Mouse (Mus musculus): Measurements from ENCODE around the gene Myo16.

Gene Myo16

GRCm38 (mm10) chr8:10153611-10154438, at the start of gene Myo16:
Myo16 (plus strand) TSS chr8:10153911.
- DNase-seq: peak in 1 of 2 experiments; percentile 11

DNA sequence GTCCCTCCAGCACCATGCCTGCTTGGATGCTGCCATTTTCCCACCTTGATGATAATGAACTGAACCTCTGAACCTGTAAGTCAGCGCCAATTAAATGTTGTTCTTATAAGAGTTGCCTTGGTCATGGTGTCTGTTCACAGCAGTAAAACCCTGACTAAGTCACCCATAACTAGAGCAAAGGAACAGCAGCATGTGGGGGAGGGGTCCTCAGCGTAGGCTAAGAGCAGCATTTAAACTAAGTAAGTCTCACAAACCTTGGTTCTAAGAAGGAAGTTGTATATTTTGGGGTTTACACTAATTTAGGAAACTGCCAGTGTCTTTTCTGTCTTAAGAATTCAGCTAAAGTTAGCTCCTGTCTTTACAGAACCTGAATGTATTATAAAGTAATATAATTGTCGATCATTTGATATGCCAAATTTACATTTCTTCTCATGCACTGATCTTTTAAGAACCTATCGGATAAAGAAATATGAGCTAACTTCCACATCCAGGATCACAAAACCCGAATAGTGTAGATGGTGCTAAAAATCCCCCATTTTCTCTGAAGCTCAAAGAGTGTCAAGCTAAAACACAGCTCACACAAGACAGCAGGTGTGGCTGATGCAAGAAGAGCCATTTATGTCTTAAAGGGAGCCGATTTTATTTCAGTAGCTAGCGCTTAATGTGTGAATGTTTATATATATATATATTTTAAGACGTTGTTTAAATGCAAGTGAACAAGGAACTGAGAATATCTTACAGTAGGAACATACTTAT, 45.0 kb upstream of the Myo16 start:
- DNase-seq: no peak

- DNase-seq: peak in 1 of 2 experiments; percentile 7
Measured at GRCm38 (mm10) chr8:10122749-10123148, 31.0 kb upstream of the Myo16 start.

DNA sequence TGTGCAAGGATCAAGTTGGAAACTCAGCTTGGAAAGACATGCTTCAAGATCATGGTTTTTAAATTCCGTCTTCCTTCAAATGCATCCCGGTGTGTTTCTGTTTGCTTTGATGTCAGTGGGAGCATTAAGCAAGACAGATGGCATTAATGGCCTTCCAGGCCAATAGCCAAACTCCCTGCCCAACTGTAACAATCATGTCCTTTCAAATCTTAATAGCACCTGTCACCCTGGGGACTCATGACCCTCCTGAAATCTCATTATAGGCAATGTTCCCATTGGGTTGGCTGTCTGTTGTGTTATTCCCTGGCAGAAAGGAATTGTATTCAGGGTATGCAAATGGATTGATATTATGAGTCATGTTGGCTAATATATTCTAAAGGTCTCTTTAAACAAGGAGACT, 30.3 kb upstream of the Myo16 start:
- DNase-seq: peak; percentile 32 to 40

GRCm38 (mm10) chr8:10125684-10126083, 28.0 kb upstream of the Myo16 start:
- peak; percentile 24 to 33 for DNase-seq

DNA sequence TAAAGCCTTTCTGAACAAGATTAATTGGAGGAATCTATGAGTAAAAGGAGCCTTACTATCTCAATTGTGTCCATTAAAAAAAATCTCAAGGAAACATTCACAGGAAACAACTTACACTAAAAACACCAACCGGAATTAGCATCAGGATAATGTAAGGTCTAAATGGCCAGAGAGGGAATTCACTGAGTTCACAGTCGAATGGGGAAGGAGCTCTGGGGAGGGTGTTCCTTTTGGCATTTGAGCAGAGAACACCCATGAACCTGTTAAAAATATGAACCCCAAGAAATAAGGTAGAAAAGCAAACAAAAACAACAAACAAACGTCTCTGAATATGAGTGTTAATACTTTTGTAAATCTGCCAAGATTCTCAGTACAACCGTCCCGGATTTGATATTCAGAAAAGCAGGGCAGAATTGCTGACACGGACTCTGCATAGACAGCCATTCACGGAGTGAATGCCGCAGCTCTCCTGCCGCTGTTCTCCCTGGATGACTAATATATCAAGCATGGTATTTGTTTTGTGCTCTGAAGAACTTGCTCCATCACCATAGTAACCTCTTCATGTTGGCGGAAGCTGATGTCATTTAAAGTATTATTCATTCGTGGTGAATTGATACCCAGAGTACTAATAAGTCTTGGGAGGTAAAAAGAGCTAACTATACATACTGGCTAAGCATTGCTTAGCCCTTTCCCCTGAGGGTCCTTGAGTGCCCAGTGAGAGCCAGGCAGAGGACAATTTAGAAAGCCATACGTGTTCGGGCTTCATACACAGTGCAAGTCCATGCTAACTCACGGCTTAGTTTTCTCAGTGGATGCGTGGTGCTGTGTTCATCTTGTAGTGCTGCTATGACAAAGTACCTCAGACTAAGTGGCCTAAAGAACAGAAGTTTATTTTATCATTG, 22.9 kb upstream of the Myo16 start:
- DNase-seq: no peak

GRCm38 (mm10) chr8:10139536-10139935, 14.2 kb upstream of the Myo16 start:
- DNase-seq: no peak

GRCm38 (mm10) chr8:10143961-10144360, 9.8 kb upstream of the Myo16 start:
- DNase-seq: no peak

- DNase-seq: no peak
Measured at GRCm38 (mm10) chr8:10151692-10152247, 1.9 kb upstream of the Myo16 start.

GRCm38 (mm10) chr8:10154439-10154745, 681 bp downstream of the Myo16 start:
- no peak for DNase-seq

GRCm38 (mm10) chr8:10155075-10155474, 1.4 kb downstream of the Myo16 start:
- DNase-seq: no peak

- DNase-seq: no peak
Measured at GRCm38 (mm10) chr8:10161106-10161505, 7.4 kb downstream of the Myo16 start.

GRCm38 (mm10) chr8:10164959-10165358, 11.2 kb downstream of the Myo16 start:
- no peak for DNase-seq

DNA sequence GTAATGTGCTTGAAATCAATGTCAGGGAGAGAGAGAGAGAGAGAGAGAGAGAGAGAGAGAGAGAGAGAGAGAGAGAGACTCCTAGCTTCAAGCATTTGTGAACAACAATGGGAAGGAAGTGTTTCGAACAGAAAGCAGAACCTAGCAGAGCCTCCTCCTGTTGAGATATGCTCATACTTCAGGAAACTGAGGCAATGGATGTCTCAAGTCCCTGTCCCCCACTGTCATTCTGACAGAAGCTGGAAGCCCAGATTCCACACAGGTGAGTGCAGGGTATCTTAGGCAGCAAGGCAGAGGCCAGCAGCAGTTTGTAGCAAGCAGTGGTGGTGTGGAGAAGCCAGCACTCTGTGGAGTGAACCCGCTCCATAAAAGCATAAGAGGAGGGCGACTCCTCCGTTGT, 14.6 kb downstream of the Myo16 start:
- DNase-seq: no peak

DNA sequence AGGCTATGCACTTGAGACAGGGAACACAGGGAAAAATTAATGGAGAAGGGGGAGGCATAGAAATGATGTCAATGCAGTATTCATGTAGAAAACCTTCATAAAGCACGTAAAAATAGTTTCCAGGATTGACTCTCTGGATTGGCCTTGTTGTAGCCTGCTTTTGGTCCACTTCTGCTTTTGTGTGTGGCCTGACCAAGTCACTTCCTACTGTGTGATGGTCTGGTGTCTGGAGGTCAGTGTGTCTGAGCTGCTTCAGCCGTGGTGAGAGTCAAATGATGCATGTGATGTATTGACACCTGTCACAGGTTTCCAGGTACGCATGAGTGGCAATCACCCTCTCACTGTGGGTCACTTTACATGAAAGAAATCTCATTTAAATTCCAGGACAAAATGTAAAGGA, 16.2 kb downstream of the Myo16 start:
- no peak for DNase-seq

- no peak for DNase-seq
Measured at GRCm38 (mm10) chr8:10171321-10171720, 17.6 kb downstream of the Myo16 start.

DNA sequence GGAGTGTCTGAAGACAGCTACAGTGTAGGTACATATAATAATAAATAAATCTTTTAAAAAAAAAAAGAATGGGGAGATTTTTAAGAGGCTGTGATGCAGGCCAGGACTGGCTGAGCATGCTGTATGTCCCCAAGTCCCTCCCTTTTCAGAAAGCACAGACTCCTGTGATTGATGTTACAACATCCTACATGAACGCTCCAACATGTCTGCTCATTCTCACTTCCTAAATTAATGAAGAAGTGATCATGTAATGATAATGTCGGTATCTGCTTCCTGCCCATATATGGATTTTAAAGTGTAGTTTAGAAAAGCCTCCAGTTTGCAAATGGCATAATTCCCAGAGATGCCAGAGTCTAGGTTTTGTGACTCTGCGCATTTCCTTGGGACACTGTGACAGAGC, 18.6 kb downstream of the Myo16 start:
- no peak for DNase-seq

- DNase-seq: no peak
Measured at GRCm38 (mm10) chr8:10173033-10173747, 19.5 kb downstream of the Myo16 start.

GRCm38 (mm10) chr8:10174201-10174840, 20.6 kb downstream of the Myo16 start:
- DNase-seq: peak; percentile 47 to 62

- DNase-seq: peak; percentile 19 to 45
Measured at GRCm38 (mm10) chr8:10174841-10175680, 21.4 kb downstream of the Myo16 start.

- DNase-seq: no peak
Measured at GRCm38 (mm10) chr8:10175976-10176375, 22.3 kb downstream of the Myo16 start.
